Mouse (Mus musculus) heart, adult 2 months (tissue): ENCODE measurements around the gene Stat1.

Experiments
- CTCF ChIP-seq: fragments of 200-600 bp; IDR thresholded peaks from 2 replicates; pipeline ENCODE4 v1.8.1; 2022; ENCODE audit warnings: antibody characterized with exemption, mild to moderate bottlenecking, moderate library complexity
- EP300 ChIP-seq: fragments of 200-500 bp; IDR thresholded peaks from 2 replicates; pipeline ENCODE4 v1.6.1; 2011; ENCODE audit warnings: low read depth, low read length, control low read depth; ENCODE audit not compliant: insufficient read depth
- POLR2A ChIP-seq: fragments of 200-500 bp; IDR thresholded peaks from 2 replicates; pipeline ENCODE4 v1.6.1; 2011; ENCODE audit warnings: mild to moderate bottlenecking, low read depth, low read length, control low read depth; ENCODE audit not compliant: insufficient read depth

- TF ChIP-seq EP300 (no peak), POLR2A (no peak), CTCF (no peak)
Observed at GRCm38 (mm10) chr1:52116441-52116840, 2.8 kb upstream of the Stat1 start.
